Mouse (Mus musculus): ENCODE results near the gene Olfr1270. TPM values are rescaled to one million over a fixed set of nuclear protein-coding genes. Genes with fewer than 3 reads are reported as not detected.
"Not testable (repeated sequence)": the region's sequence is repeated elsewhere in the genome, so short reads cannot be mapped to it uniquely, and the experiment has no call there.

The Olfr1270 gene
- polyA plus RNA-seq (2014; fragmentation: Nextera tagmentation; extraction: Ambion mirVana): not detected in 2 replicates

GRCm38 (mm10) chr2:90152991-90153390, at the start of gene Olfr1270:
Gene Olfr1270 (minus strand): TSS chr2:90153091.
- Histone ChIP-seq H3K4me3 (ENCODE audit: low read depth, low read length) (no peak within 1 kb of the TSS), H3K9ac (ENCODE audit: low read length) (no peak within 1 kb of the TSS), H3K27ac (ENCODE audit: low read depth, low read length) (no peak within 1 kb of the TSS), H3K36me3 (ENCODE audit: control insufficient read depth, insufficient read depth, low read length) (no peaks in the 10 kb centered on the region), H3K27me3 (ENCODE audit: control insufficient read depth, insufficient read depth, low read length) (no peaks in the 10 kb centered on the region), H3K4me1 (ENCODE audit: control insufficient read depth, insufficient read depth, low read length) (no peaks in the 10 kb centered on the region), H3K9me3 (ENCODE audit: control insufficient read depth, low read length) (no peaks in the 10 kb centered on the region), H3K4me2 (no peak within 1 kb of the TSS)
- DNase-seq (ENCODE audit: low spot score, missing footprints): no peak
- ATAC-seq (ENCODE audit: low FRiP score): no peak
- WGBS: 90% methylated on average over 3 of the region's 3 CpGs

GRCm38 (mm10) chr2:90199606-90200005, 46.7 kb upstream of the Olfr1270 start:
- DNase-seq (ENCODE audit: low spot score, missing footprints); ATAC-seq (ENCODE audit: low FRiP score); H3K27me3 ChIP-seq (ENCODE audit: control insufficient read depth, insufficient read depth, low read length); H3K4me2 ChIP-seq; H3K9me3 ChIP-seq (ENCODE audit: control insufficient read depth, low read length); H3K9ac ChIP-seq (ENCODE audit: low read length); H3K36me3 ChIP-seq (ENCODE audit: control insufficient read depth, insufficient read depth, low read length); H3K4me1 ChIP-seq (ENCODE audit: control insufficient read depth, insufficient read depth, low read length); H3K27ac ChIP-seq (ENCODE audit: low read depth, low read length); H3K4me3 ChIP-seq (ENCODE audit: low read depth, low read length): not testable (repeated sequence)
- WGBS: no CpG with 5 or more reads among the region's 4 CpGs

- H3K9ac ChIP-seq (ENCODE audit: low read length); H3K27ac ChIP-seq (ENCODE audit: low read depth, low read length); DNase-seq (ENCODE audit: low spot score, missing footprints); H3K9me3 ChIP-seq (ENCODE audit: control insufficient read depth, low read length); H3K4me3 ChIP-seq (ENCODE audit: low read depth, low read length); H3K4me2 ChIP-seq; H3K4me1 ChIP-seq (ENCODE audit: control insufficient read depth, insufficient read depth, low read length); H3K36me3 ChIP-seq (ENCODE audit: control insufficient read depth, insufficient read depth, low read length); H3K27me3 ChIP-seq (ENCODE audit: control insufficient read depth, insufficient read depth, low read length): not testable (repeated sequence)
- WGBS: no CpG with 5 or more reads among the region's 6 CpGs
- ATAC-seq (ENCODE audit: low FRiP score): peak; percentile 46; the same call in 1 of the 2 replicates
These were observed 42.4 kb upstream of the Olfr1270 start for GRCm38 (mm10) chr2:90195285-90195684.

- H3K9me3 ChIP-seq (ENCODE audit: control insufficient read depth, low read length); H3K9ac ChIP-seq (ENCODE audit: low read length); H3K36me3 ChIP-seq (ENCODE audit: control insufficient read depth, insufficient read depth, low read length); H3K4me1 ChIP-seq (ENCODE audit: control insufficient read depth, insufficient read depth, low read length); H3K27ac ChIP-seq (ENCODE audit: low read depth, low read length); H3K4me3 ChIP-seq (ENCODE audit: low read depth, low read length); H3K27me3 ChIP-seq (ENCODE audit: control insufficient read depth, insufficient read depth, low read length); H3K4me2 ChIP-seq; DNase-seq (ENCODE audit: low spot score, missing footprints): not testable (repeated sequence)
- no CpG with 5 or more reads among the region's 3 CpGs for WGBS
- peak; percentile 69; the same call in 1 of the 2 replicates for ATAC-seq (ENCODE audit: low FRiP score)
These were observed 41.9 kb upstream of the Olfr1270 start for GRCm38 (mm10) chr2:90194750-90195149.

- H3K36me3 ChIP-seq (ENCODE audit: control insufficient read depth, insufficient read depth, low read length); H3K9ac ChIP-seq (ENCODE audit: low read length); H3K4me3 ChIP-seq (ENCODE audit: low read depth, low read length); H3K27me3 ChIP-seq (ENCODE audit: control insufficient read depth, insufficient read depth, low read length); ATAC-seq (ENCODE audit: low FRiP score); H3K9me3 ChIP-seq (ENCODE audit: control insufficient read depth, low read length); H3K4me2 ChIP-seq; H3K4me1 ChIP-seq (ENCODE audit: control insufficient read depth, insufficient read depth, low read length); DNase-seq (ENCODE audit: low spot score, missing footprints); H3K27ac ChIP-seq (ENCODE audit: low read depth, low read length): not testable (repeated sequence)
- no CpG with 5 or more reads among the region's 5 CpGs for WGBS
These were observed 34.2 kb upstream of the Olfr1270 start for GRCm38 (mm10) chr2:90187082-90187481.

GRCm38 (mm10) chr2:90186082-90186481, 33.2 kb upstream of the Olfr1270 start:
- H3K27me3 ChIP-seq (ENCODE audit: control insufficient read depth, insufficient read depth, low read length); H3K9ac ChIP-seq (ENCODE audit: low read length); H3K4me2 ChIP-seq; H3K4me1 ChIP-seq (ENCODE audit: control insufficient read depth, insufficient read depth, low read length); H3K36me3 ChIP-seq (ENCODE audit: control insufficient read depth, insufficient read depth, low read length); H3K27ac ChIP-seq (ENCODE audit: low read depth, low read length); ATAC-seq (ENCODE audit: low FRiP score); H3K9me3 ChIP-seq (ENCODE audit: control insufficient read depth, low read length); H3K4me3 ChIP-seq (ENCODE audit: low read depth, low read length); DNase-seq (ENCODE audit: low spot score, missing footprints): not testable (repeated sequence)
- WGBS: no CpG with 5 or more reads among the region's 4 CpGs

- Histone ChIP-seq H3K9me3 (ENCODE audit: control insufficient read depth, low read length) (no peaks in the 10 kb centered on the region), H3K36me3 (ENCODE audit: control insufficient read depth, insufficient read depth, low read length) (no peaks in the 10 kb centered on the region), H3K4me2 (no peak overlapping the region), H3K4me3 (ENCODE audit: low read depth, low read length) (no peak overlapping the region), H3K9ac (ENCODE audit: low read length) (no peak overlapping the region), H3K27me3 (ENCODE audit: control insufficient read depth, insufficient read depth, low read length) (no peaks in the 10 kb centered on the region), H3K4me1 (ENCODE audit: control insufficient read depth, insufficient read depth, low read length) (no peaks in the 10 kb centered on the region), H3K27ac (ENCODE audit: low read depth, low read length) (no peak overlapping the region)
- 89% methylated on average over 9 of the region's 9 CpGs for WGBS
- DNase-seq (ENCODE audit: low spot score, missing footprints): no peak
- ATAC-seq (ENCODE audit: low FRiP score): no peak
These were observed 1.0 kb upstream of the Olfr1270 start for GRCm38 (mm10) chr2:90153916-90154315.

- H3K4me2 ChIP-seq: no peak within 1 kb of the TSS
- no peak within 1 kb of the TSS for H3K4me3 ChIP-seq (ENCODE audit: low read depth, low read length)
- no peaks in the 10 kb centered on the region for H3K27me3 ChIP-seq (ENCODE audit: control insufficient read depth, insufficient read depth, low read length)
- H3K9ac ChIP-seq (ENCODE audit: low read length): no peak within 1 kb of the TSS
- H3K9me3 ChIP-seq (ENCODE audit: control insufficient read depth, low read length): no peaks in the 10 kb centered on the region
- ATAC-seq (ENCODE audit: low FRiP score): no peak
- DNase-seq (ENCODE audit: low spot score, missing footprints): no peak
- H3K4me1 ChIP-seq (ENCODE audit: control insufficient read depth, insufficient read depth, low read length): no peaks in the 10 kb centered on the region
- H3K36me3 ChIP-seq (ENCODE audit: control insufficient read depth, insufficient read depth, low read length): no peaks in the 10 kb centered on the region
- H3K27ac ChIP-seq (ENCODE audit: low read depth, low read length): no peak within 1 kb of the TSS
These were observed 10.7 kb downstream of the Olfr1270 start, which contains the start of gene Olfr32 for GRCm38 (mm10) chr2:90142196-90142595. Gene Olfr32 (minus strand): TSS chr2:90142296.

- Histone ChIP-seq H3K27ac (ENCODE audit: low read depth, low read length) (no peak within 1 kb of the TSS), H3K9ac (ENCODE audit: low read length) (no peak within 1 kb of the TSS), H3K4me2 (no peak within 1 kb of the TSS), H3K9me3 (ENCODE audit: control insufficient read depth, low read length) (no peaks in the 10 kb centered on the region), H3K27me3 (ENCODE audit: control insufficient read depth, insufficient read depth, low read length) (no peaks in the 10 kb centered on the region), H3K36me3 (ENCODE audit: control insufficient read depth, insufficient read depth, low read length) (no peaks in the 10 kb centered on the region), H3K4me1 (ENCODE audit: control insufficient read depth, insufficient read depth, low read length) (no peaks in the 10 kb centered on the region), H3K4me3 (ENCODE audit: low read depth, low read length) (no peak within 1 kb of the TSS)
- ATAC-seq (ENCODE audit: low FRiP score) (no peak), DNase-seq (ENCODE audit: low spot score, missing footprints) (no peak)
- 93% methylated on average over 1 of the region's 1 CpGs for WGBS
These were observed 31.6 kb downstream of the Olfr1270 start, which contains the start of gene Olfr1269 for GRCm38 (mm10) chr2:90121312-90121711. Gene Olfr1269 (minus strand): TSS chr2:90121412.

All from midbrain, embryonic 11.5 days (tissue).